8 mouse cellular contexts compared by ENCODE assay signal in genomic region chr12:98746131-98746530, GRCm38 (mm10). TPM values are rescaled to one million over a fixed set of nuclear protein-coding genes. Genes with fewer than 3 reads are reported as not detected.
DNase-seq lines count a peak whose midpoint lies in the region; ATAC-seq and TF ChIP-seq lines count a peak whose summit lies in the region.

No protein-coding gene starts in this region.

- peak; percentile 31 for DNase-seq in left cerebral cortex, postnatal 4 days
- no peak for DNase-seq in left cerebral cortex, adult 9 months (ENCODE audit: low spot score in 2 of 2)
- DNase-seq in c-Kit-positive CD71-negative TER-119-negative erythroid progenitor cells, embryonic 14.5 days (ENCODE audit: low read depth) = peak; percentile 61
- DNase-seq in gastrocnemius, adult 18-20 months (ENCODE audit: low spot score) = peak; percentile 52
- DNase-seq in hindbrain, embryonic 14.5 days (ENCODE audit: low spot score) = no peak
- DNase-seq in liver, embryonic 11.5 days (ENCODE audit: low spot score) = peak; percentile 61
- peak; percentile 17 for DNase-seq in midbrain, postnatal 0 days (ENCODE audit: low spot score)
- peak; percentile 68 for DNase-seq in testis, postnatal 10 days (ENCODE audit: low spot score)

- ATAC-seq in hindbrain, embryonic 14.5 days (ENCODE audit: low FRiP score) = peak; percentile 7; the same call in 1 of the 2 replicates
- peak; percentile 78 for ATAC-seq in liver, embryonic 11.5 days (replicated peaks; ENCODE audit: low FRiP score)
- peak; percentile 16; the same call in 1 of the 2 replicates for ATAC-seq in midbrain, postnatal 0 days (ENCODE audit: low FRiP score)

- H3K4me3 ChIP-seq in hindbrain, embryonic 14.5 days (replicated peaks; ENCODE audit: low read length) = no peak overlapping the region
- H3K4me3 ChIP-seq in liver, embryonic 11.5 days (ENCODE audit: low read depth, low read length) = no peak overlapping the region
- no peak overlapping the region; the same call in 1 of the 2 replicates for H3K4me3 ChIP-seq in midbrain, postnatal 0 days (ENCODE audit: low read depth, low read length)

- H3K4me1 ChIP-seq in hindbrain, embryonic 14.5 days (replicated peaks; ENCODE audit: control insufficient read depth, insufficient read depth, low read length) = peaks cover 21% of the 10 kb centered on the region
- H3K4me1 ChIP-seq in liver, embryonic 11.5 days (replicated peaks; ENCODE audit: control insufficient read depth, insufficient read depth, low read length) = peaks cover 11% of the 10 kb centered on the region
- H3K4me1 ChIP-seq in midbrain, postnatal 0 days (ENCODE audit: insufficient read depth, low read length) = peaks cover 3% of the 10 kb centered on the region; the same call in 1 of the 2 replicates

- no peak overlapping the region for H3K4me2 ChIP-seq in hindbrain, embryonic 14.5 days (replicated peaks)
- peak overlapping the region; percentile 38 for H3K4me2 ChIP-seq in liver, embryonic 11.5 days
- no peak overlapping the region for H3K4me2 ChIP-seq in midbrain, postnatal 0 days (ENCODE audit: low read depth, low read length, poor library complexity, severe bottlenecking)

- TF ChIP-seq CTCF in midbrain, postnatal 0 days (IDR thresholded peaks at IDR 0.05) = peak; percentile 65

- WGBS in hindbrain, embryonic 14.5 days = 23% methylated on average over 2 of the region's 2 CpGs
- WGBS in liver, embryonic 11.5 days = 12% methylated on average over 2 of the region's 2 CpGs
- 13% methylated on average over 2 of the region's 2 CpGs for WGBS in midbrain, postnatal 0 days

- H3K36me3 ChIP-seq in hindbrain, embryonic 14.5 days (replicated peaks; ENCODE audit: control insufficient read depth, insufficient read depth) = no peaks in the 10 kb centered on the region
- no peaks in the 10 kb centered on the region for H3K36me3 ChIP-seq in liver, embryonic 11.5 days (ENCODE audit: control insufficient read depth, insufficient read depth, low read length)
- no peaks in the 10 kb centered on the region for H3K36me3 ChIP-seq in midbrain, postnatal 0 days (ENCODE audit: insufficient read depth, low read length)

- intact Hi-C loops in left cerebral cortex, postnatal 4 days (cut with DNase I) = loop anchor here (5.0 kb wide), 1 partner anchor 74 kb away; no protein-coding TSS in a partner anchor

- H3K27ac ChIP-seq in hindbrain, embryonic 14.5 days = no peak overlapping the region
- no peak overlapping the region for H3K27ac ChIP-seq in liver, embryonic 11.5 days (ENCODE audit: low read depth, low read length)
- no peak overlapping the region for H3K27ac ChIP-seq in midbrain, postnatal 0 days (ENCODE audit: low read depth, low read length)

- no peaks in the 10 kb centered on the region for H3K27me3 ChIP-seq in hindbrain, embryonic 14.5 days (ENCODE audit: control insufficient read depth, insufficient read depth, low read length)
- no peaks in the 10 kb centered on the region for H3K27me3 ChIP-seq in liver, embryonic 11.5 days (replicated peaks; ENCODE audit: control insufficient read depth, insufficient read depth, low read length)
- no peaks in the 10 kb centered on the region for H3K27me3 ChIP-seq in midbrain, postnatal 0 days (ENCODE audit: insufficient read depth, low read length)

- H3K9me3 ChIP-seq in hindbrain, embryonic 14.5 days (ENCODE audit: control insufficient read depth, low read length) = no peaks in the 10 kb centered on the region
- H3K9me3 ChIP-seq in liver, embryonic 11.5 days (ENCODE audit: control insufficient read depth, low read length) = no peaks in the 10 kb centered on the region
- no peaks in the 10 kb centered on the region for H3K9me3 ChIP-seq in midbrain, postnatal 0 days (ENCODE audit: low read length)

- no peak overlapping the region for H3K9ac ChIP-seq in hindbrain, embryonic 14.5 days
- no peak overlapping the region for H3K9ac ChIP-seq in liver, embryonic 11.5 days (ENCODE audit: low read depth, low read length)
- no peak overlapping the region for H3K9ac ChIP-seq in midbrain, postnatal 0 days (replicated peaks; ENCODE audit: low read length, poor library complexity, severe bottlenecking)

RNA-seq across cellular contexts. Expression of gene Zc3h14, which starts 0.6 kb away (rescaled TPM):
- 100 to 1,000 TPM; 122 to 123 TPM for total RNA-seq in left cerebral cortex, postnatal 4 days (2021)
- total RNA-seq in gastrocnemius, adult 18-20 months (2021) = 10 to 100 TPM; 46.9 to 49.6 TPM
- 120 and 123 TPM in 2 replicates for polyA plus RNA-seq in hindbrain, embryonic 14.5 days (2014; fragmentation: Nextera tagmentation; extraction: Ambion mirVana)
- polyA plus RNA-seq in liver, embryonic 11.5 days (2014; fragmentation: Nextera tagmentation; extraction: Ambion mirVana) = 109 and 116 TPM in 2 replicates
- 95.5 and 120 TPM in 2 replicates for total RNA-seq in midbrain, postnatal 0 days (2014; rRNA removed)
- polyA plus RNA-seq in midbrain, postnatal 0 days (2015; fragmentation: Nextera tagmentation; extraction: Ambion mirVana) = 94.9 and 98.3 TPM in 2 replicates

RNA-seq across cellular contexts. Expression of gene Ptpn21, which starts 8.9 kb away (rescaled TPM):
- 1 to 10 TPM; 7.3 to 8.4 TPM for total RNA-seq in left cerebral cortex, postnatal 4 days (2021)
- total RNA-seq in gastrocnemius, adult 18-20 months (2021) = 10 to 100 TPM; 31.8 to 44.3 TPM
- 2.9 and 4.9 TPM in 2 replicates for polyA plus RNA-seq in hindbrain, embryonic 14.5 days (2014; fragmentation: Nextera tagmentation; extraction: Ambion mirVana)
- 4.4 and 5.7 TPM in 2 replicates for polyA plus RNA-seq in liver, embryonic 11.5 days (2014; fragmentation: Nextera tagmentation; extraction: Ambion mirVana)
- total RNA-seq in midbrain, postnatal 0 days (2014; rRNA removed) = 3.2 and 3.8 TPM in 2 replicates
- 2.7 TPM in 2 replicates for polyA plus RNA-seq in midbrain, postnatal 0 days (2015; fragmentation: Nextera tagmentation; extraction: Ambion mirVana)

Comparison
In these comparisons a context has a peak if more than half of its experiments do, and no peak if none do; other contexts are left out.
1. DNase-seq: peak in left cerebral cortex, postnatal 4 days (single experiment), c-Kit-positive CD71-negative TER-119-negative erythroid progenitor cells, embryonic 14.5 days (single experiment), gastrocnemius, adult 18-20 months (single experiment), liver, embryonic 11.5 days (single experiment), midbrain, postnatal 0 days (single experiment) and testis, postnatal 10 days (single experiment); none in left cerebral cortex, adult 9 months (0 of 2) and hindbrain, embryonic 14.5 days (single experiment).
2. ATAC-seq: peak in every context shown above with its lines; median percentile 78 in liver, embryonic 11.5 days; 16 in midbrain, postnatal 0 days; 7 in hindbrain, embryonic 14.5 days.